ENCODE assay signal across 9 mouse cellular contexts in genomic region chr9:40350640-40351039, GRCm38 (mm10).
DNase-seq lines count a peak whose midpoint lies in the region; ATAC-seq and TF ChIP-seq lines count a peak whose summit lies in the region.
"Had no signal": no experiment of that assay in that cellular context is flagged by ENCODE, and none has a peak within 500 bp of the region (broad histone marks: within the 10 kb centered on the region; RNA-seq: fewer than 3 reads in every experiment).

No protein-coding gene starts in this region.

- H3K4me3 ChIP-seq in liver, adult 2 months (ENCODE audit: insufficient read depth, low read depth, low read length), result no peak overlapping the region
- no peak overlapping the region for H3K4me3 ChIP-seq in liver, embryonic 11.5 days (ENCODE audit: low read depth, low read length)
- no peak overlapping the region for H3K4me3 ChIP-seq in stomach, postnatal 0 days (ENCODE audit: low read depth, low read length)
- H3K4me3 ChIP-seq: heart, embryonic 13.5 days had no signal

- H3K27ac ChIP-seq in liver, adult 2 months (replicated peaks; ENCODE audit: insufficient read depth, low read depth, low read length), result no peak overlapping the region
- H3K27ac ChIP-seq in liver, embryonic 11.5 days (ENCODE audit: low read depth, low read length), result no peak overlapping the region
- no peak overlapping the region for H3K27ac ChIP-seq in stomach, postnatal 0 days (replicated peaks)
- H3K27ac ChIP-seq: heart, embryonic 13.5 days had no signal

- peak; percentile 64 for DNase-seq in adrenal gland, adult 2 months
- no peak for DNase-seq in adrenal gland, postnatal 4 days (ENCODE audit: low spot score in 2 of 2)
- peak; percentile 40 for DNase-seq in liver, adult 2 months (ENCODE audit: extremely low read depth, low read depth, low spot score)
- no peak for DNase-seq in liver, embryonic 11.5 days (ENCODE audit: low spot score)
- peak; percentile 85 for DNase-seq in brain, embryonic 14.5 days (ENCODE audit: low read depth)
- peak; percentile 63 for DNase-seq in left cerebral cortex, postnatal 4 days
- peak; percentile 53 for DNase-seq in stomach, postnatal 0 days (ENCODE audit: low spot score)

- H3K36me3 ChIP-seq in liver, adult 2 months (ENCODE audit: control insufficient read depth, insufficient read depth, low read length), result no peaks in the 10 kb centered on the region
- H3K36me3 ChIP-seq in liver, embryonic 11.5 days (ENCODE audit: control insufficient read depth, insufficient read depth, low read length), result no peaks in the 10 kb centered on the region
- H3K36me3 ChIP-seq in stomach, postnatal 0 days (ENCODE audit: control insufficient read depth, insufficient read depth, low read length), result no peaks in the 10 kb centered on the region
- H3K36me3 ChIP-seq: heart, embryonic 13.5 days had no signal

- WGBS in liver, adult 2 months, result 24% methylated on average over 7 of the region's 7 CpGs
- 26% methylated on average over 7 of the region's 7 CpGs for WGBS in liver, embryonic 11.5 days
- WGBS in stomach, postnatal 0 days, result 24% methylated on average over 7 of the region's 7 CpGs

- H3K79me2 ChIP-seq in liver, adult 2 months (ENCODE audit: control insufficient read depth, insufficient read depth, low read length), result no peaks in the 10 kb centered on the region

- H3K9me3 ChIP-seq in liver, embryonic 11.5 days (ENCODE audit: control insufficient read depth, low read length), result no peaks in the 10 kb centered on the region
- no peaks in the 10 kb centered on the region for H3K9me3 ChIP-seq in stomach, postnatal 0 days (ENCODE audit: control insufficient read depth, low read length)

- no peaks in the 10 kb centered on the region for H3K27me3 ChIP-seq in liver, adult 2 months (ENCODE audit: control insufficient read depth, insufficient read depth, low read length)
- H3K27me3 ChIP-seq in liver, embryonic 11.5 days (replicated peaks; ENCODE audit: control insufficient read depth, insufficient read depth, low read length), result no peaks in the 10 kb centered on the region
- no peaks in the 10 kb centered on the region for H3K27me3 ChIP-seq in stomach, postnatal 0 days (ENCODE audit: control insufficient read depth, insufficient read depth, low read length)
- H3K27me3 ChIP-seq: heart, embryonic 13.5 days had no signal

- no peak for TF ChIP-seq EP300 in stomach, postnatal 0 days (optimal IDR thresholded peaks at IDR 0.05)

- H3K4me1 ChIP-seq in liver, adult 2 months (ENCODE audit: control insufficient read depth, insufficient read depth, low read length), result no peaks in the 10 kb centered on the region
- peaks cover 3% of the 10 kb centered on the region; the same call in 1 of the 2 replicates for H3K4me1 ChIP-seq in liver, embryonic 11.5 days (replicated peaks; ENCODE audit: control insufficient read depth, insufficient read depth, low read length)
- H3K4me1 ChIP-seq in stomach, postnatal 0 days (replicated peaks; ENCODE audit: control insufficient read depth, insufficient read depth), result no peaks in the 10 kb centered on the region

- intact Hi-C loops in left cerebral cortex, postnatal 4 days (cut with DNase I), result no loop called here

- TF ChIP-seq POLR2A in liver, adult 2 months (IDR thresholded peaks at IDR 0.05; ENCODE audit: extremely low read depth, insufficient read depth, low read length), result no peak
- TF ChIP-seq POLR2A in brain, embryonic 14.5 days (IDR thresholded peaks at IDR 0.05; ENCODE audit: borderline replicate concordance, extremely low read depth, insufficient read depth, insufficient read length, poor library complexity, severe bottlenecking), result no peak

- no peak for ATAC-seq in liver, embryonic 11.5 days (replicated peaks; ENCODE audit: low FRiP score)
- peak; percentile 65 for ATAC-seq in granulocyte monocyte progenitor cell, adult 5-6 weeks (replicated peaks; ENCODE audit: poor library complexity, severe bottlenecking)
- no peak; the same call in 1 of the 2 replicates for ATAC-seq in stomach, postnatal 0 days (ENCODE audit: low FRiP score, low TSS enrichment)

- no peak overlapping the region for H3K4me2 ChIP-seq in liver, embryonic 11.5 days
- H3K4me2 ChIP-seq in stomach, postnatal 0 days (replicated peaks; ENCODE audit: low read depth), result no peak overlapping the region
- H3K4me2 ChIP-seq: heart, embryonic 13.5 days had no signal

- peak; percentile 29; the same call in 1 of the 2 replicates for TF ChIP-seq CTCF in liver, adult 2 months (IDR thresholded peaks at IDR 0.05; ENCODE audit: low read depth, low read length)
- TF ChIP-seq CTCF in brain, embryonic 14.5 days (IDR thresholded peaks at IDR 0.05; ENCODE audit: borderline replicate concordance, extremely low read depth, insufficient read depth, insufficient read length), result peak; percentile 74; the same call in 1 of the 2 replicates
- TF ChIP-seq CTCF in stomach, postnatal 0 days (IDR thresholded peaks at IDR 0.05; ENCODE audit: low read depth), result peak; percentile 84

- no peak overlapping the region for H3K9ac ChIP-seq in liver, adult 2 months (ENCODE audit: low read depth, low read length)
- no peak overlapping the region for H3K9ac ChIP-seq in liver, embryonic 11.5 days (ENCODE audit: low read depth, low read length)
- no peak overlapping the region for H3K9ac ChIP-seq in stomach, postnatal 0 days (ENCODE audit: low read length)
- H3K9ac ChIP-seq: heart, embryonic 13.5 days had no signal

Comparison
In these comparisons a context has a peak if more than half of its experiments do, and no peak if none do; other contexts are left out.
1. DNase-seq: peak in adrenal gland, adult 2 months (single experiment), liver, adult 2 months (single experiment), brain, embryonic 14.5 days (single experiment), left cerebral cortex, postnatal 4 days (single experiment) and stomach, postnatal 0 days (single experiment); none in adrenal gland, postnatal 4 days (0 of 2) and liver, embryonic 11.5 days (single experiment).
2. CTCF ChIP-seq: peak in every context shown above with its lines; median percentile 84 in stomach, postnatal 0 days; 74 in brain, embryonic 14.5 days; 29 in liver, adult 2 months.